Mouse (Mus musculus): ENCODE data around the gene Gm3618.
"Not testable (repeated sequence)": the region's sequence is repeated elsewhere in the genome, so short reads cannot be mapped to it uniquely, and the experiment has no call there.

Gm3618 gene

DNA sequence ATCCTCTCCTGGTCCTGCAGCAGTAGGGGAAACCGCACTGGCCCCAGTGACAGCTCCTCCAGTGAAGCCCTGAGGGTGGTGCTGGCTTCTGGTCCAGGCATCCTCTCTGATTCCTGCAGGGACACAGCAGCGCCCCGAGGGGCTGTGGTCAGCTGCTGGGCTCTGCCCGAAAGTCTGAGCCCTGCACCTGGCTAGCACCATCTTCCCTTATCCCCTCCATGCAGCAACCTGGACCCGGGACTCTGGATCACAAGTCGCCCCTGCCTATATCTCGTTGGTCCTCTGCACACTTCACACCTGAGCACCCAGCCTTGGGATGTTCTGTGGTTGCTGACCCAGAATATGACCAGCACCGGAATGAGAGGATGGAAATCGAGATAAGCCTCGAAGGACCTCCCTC is at the start of gene Gm3618:
Gm3618 (minus strand) TSS at position 101 of the 400 bp plus-strand sequence.
- DNase-seq = not testable (repeated sequence)

DNA sequence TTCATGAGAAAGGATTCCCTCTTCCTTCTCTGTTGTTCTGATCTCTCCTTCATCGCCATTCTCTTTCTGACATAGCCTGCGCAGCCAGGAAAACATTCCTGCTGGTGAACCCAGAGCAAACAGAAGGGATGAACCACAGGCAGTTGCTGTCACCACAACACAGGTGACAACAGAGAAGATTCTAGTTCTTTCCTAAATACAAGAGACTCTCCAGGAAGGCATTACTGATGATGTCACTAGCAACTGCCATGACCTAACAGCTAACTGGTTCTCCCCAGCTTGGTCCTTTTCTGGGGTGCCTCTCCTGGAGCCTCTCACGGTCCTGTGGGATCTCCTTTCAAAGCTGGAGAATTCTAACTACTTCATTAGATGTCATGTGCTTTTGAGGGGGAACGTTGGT is 46.7 kb upstream of the Gm3618 start, which contains the start of gene Gm16440:
Gm16440 (minus strand) TSS at position 101 of the 400 bp plus-strand sequence.
- not testable (repeated sequence) for DNase-seq

DNA sequence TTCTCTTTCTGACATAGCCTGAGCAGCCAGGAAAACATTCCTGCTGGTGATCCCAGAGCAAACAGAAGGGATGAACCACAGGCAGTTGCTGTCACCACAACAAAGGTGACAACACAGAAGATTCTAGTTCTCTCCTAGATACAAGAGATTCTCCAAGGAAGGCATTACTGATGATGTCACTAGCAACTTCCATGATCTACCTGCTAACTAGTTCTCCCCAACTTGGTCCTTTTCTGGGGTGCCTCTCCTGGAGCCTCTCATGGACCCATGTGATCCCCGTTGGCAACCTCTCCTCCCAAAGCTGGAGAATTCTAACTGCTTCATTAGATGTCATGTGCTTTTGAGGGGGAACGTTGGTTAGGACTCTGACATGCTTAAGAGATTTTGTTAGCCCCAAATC is 38.7 kb downstream of the Gm3618 start, which contains the start of gene Gm21103:
Gm21103 (minus strand) TSS at position 101 of the 400 bp plus-strand sequence.
- DNase-seq = not testable (repeated sequence)

DNA sequence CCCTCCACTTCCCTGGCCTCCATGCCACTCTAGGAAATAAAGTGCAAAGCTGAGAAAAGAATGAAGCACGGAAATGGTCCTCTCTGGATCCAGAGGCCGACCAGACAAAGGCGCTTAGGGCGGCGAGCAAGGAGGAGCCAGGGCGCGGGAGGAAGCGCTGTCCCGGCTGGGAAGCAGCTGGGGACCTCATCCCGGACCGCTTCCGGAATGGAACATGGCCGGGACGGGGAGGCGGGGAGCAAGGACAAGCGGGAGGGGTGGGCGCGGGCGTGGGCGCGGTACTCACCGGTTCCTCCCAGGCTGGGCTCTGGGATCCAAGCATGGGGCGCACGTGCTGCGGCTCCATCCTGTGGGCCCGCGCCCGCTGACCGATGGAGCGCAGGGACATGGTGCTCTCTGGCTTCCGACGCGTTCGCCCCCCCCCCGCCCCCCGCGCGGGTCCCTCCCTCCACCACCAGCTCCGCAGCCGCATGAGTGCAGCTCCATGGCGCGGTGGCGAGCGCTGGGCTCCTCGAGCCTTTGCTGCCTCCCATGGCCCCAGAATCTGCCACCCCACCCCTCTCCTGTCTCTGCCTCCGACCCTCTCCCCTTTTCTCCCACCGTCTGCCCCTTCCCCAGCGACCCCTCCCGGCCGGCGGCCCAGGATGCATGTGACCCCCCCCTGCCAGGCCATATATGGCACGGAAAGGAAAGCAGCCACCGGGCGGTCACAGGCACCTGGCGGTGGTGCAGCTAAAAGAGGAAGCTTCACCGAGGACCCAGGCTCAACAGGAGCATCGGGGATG is 56.4 kb downstream of the Gm3618 start, which contains the start of gene Gm3411:
Gm3411 (minus strand) TSS at position 320 of the 785 bp plus-strand sequence.
- DNase-seq = peak; percentile 12 to 14
